8 mouse cellular contexts compared by ENCODE assay signal in the genomic region with DNA sequence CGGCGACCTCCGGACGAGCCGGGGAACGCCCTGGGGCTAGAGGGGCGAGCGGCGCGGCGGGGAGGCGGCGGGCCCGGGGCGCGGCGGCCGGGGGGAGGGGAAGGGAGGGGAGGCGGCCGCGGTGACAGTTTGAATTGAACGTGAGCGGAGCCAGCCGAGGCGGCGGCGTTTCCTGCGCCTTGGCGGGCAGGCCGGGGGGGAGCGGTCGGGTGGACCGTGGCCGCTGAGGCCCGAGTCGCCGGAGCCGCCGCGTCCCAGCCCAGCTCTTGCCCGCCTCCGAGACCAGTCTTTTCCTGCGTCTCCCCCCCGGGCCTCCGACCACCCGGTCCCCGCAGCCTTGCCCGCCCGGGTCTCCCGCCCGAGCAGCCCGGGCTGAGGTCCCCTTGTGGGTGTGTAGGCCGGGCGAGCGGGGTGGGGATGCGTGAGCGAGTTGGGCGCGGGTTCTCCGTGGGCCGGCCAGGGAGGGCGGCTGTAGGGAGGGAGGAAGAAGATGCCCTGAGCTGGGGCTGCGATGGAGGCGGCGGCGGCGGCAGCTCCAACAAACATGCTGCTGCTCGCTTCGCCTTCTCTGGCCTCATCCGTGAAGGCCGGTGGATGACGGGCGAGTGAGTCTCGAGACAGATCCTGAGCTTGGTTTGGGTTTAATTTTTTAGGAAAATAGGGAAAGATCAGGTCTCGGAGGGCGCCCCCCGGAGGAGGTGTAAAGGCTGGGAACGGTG. TPM values are rescaled to one million over a fixed set of nuclear protein-coding genes. Genes with fewer than 3 reads are reported as not detected.
DNase-seq lines count a peak whose midpoint lies in the region; ATAC-seq and TF ChIP-seq lines count a peak whose summit lies in the region.

No protein-coding gene starts in this region.

- ATAC-seq in cerebellum, adult (ENCODE audit: insufficient number of reproducible peaks, low FRiP score, low TSS enrichment) = peak; percentile 47; the same call in 1 of the 2 replicates
- peak; percentile 64 for ATAC-seq in forebrain, embryonic 13.5 days
- peak; percentile 31 for ATAC-seq in heart, postnatal 0 days (ENCODE audit: insufficient read depth, low read depth)
- peak; percentile 40 for ATAC-seq in liver, postnatal 0 days
- ATAC-seq in neural tube, embryonic 13.5 days (ENCODE audit: low read depth) = peak; percentile 62

- no peaks in the 10 kb centered on the region for H3K27me3 ChIP-seq in MEL (ENCODE audit: control insufficient read depth in 1 of 2, insufficient read depth in 2 of 2, low read length in 2 of 2)
- no peaks in the 10 kb centered on the region for H3K27me3 ChIP-seq in forebrain, embryonic 13.5 days
- H3K27me3 ChIP-seq in heart, postnatal 0 days (ENCODE audit: control insufficient read depth, insufficient read depth, low read length) = no peaks in the 10 kb centered on the region
- no peaks in the 10 kb centered on the region for H3K27me3 ChIP-seq in liver, postnatal 0 days (ENCODE audit: insufficient read depth, low read length)
- H3K27me3 ChIP-seq in neural tube, embryonic 13.5 days = no peaks in the 10 kb centered on the region

- H3K9ac ChIP-seq in MEL (ENCODE audit: control insufficient read depth, low read depth, low read length, poor library complexity, severe bottlenecking) = peak overlapping the region; percentile 97
- H3K9ac ChIP-seq in forebrain, embryonic 13.5 days = peak overlapping the region; percentile 96
- H3K9ac ChIP-seq in heart, postnatal 0 days (replicated peaks; ENCODE audit: low read depth, low read length) = peak overlapping the region; percentile 98
- H3K9ac ChIP-seq in liver, postnatal 0 days (replicated peaks) = peak overlapping the region; percentile 98
- peak overlapping the region; percentile 98 for H3K9ac ChIP-seq in neural tube, embryonic 13.5 days

- 0% methylated on average over 26 of the region's 78 CpGs for WGBS in forebrain, embryonic 13.5 days
- under 1% methylated on average over 52 of the region's 78 CpGs for WGBS in heart, postnatal 0 days
- WGBS in liver, postnatal 0 days (ENCODE audit: insufficient replicate concordance) = under 1% methylated on average over 62 of the region's 78 CpGs
- WGBS in neural tube, embryonic 13.5 days = 1% methylated on average over 47 of the region's 78 CpGs

- TF ChIP-seq EP300 in MEL (IDR thresholded peaks at IDR 0.05; ENCODE audit: low read depth in 1 of 2, low read length in 2 of 2) = no peak; a peak in 1 of 4 replicates
- no peak for TF ChIP-seq EP300 in heart, postnatal 0 days (IDR thresholded peaks at IDR 0.05; ENCODE audit: low read depth)
- TF ChIP-seq EP300 in liver, postnatal 0 days (IDR thresholded peaks at IDR 0.05; ENCODE audit: low read depth) = no peak

- H3K27ac ChIP-seq in MEL (ENCODE audit: control insufficient read depth, low read depth, low read length) = peak overlapping the region; percentile 56
- peak overlapping the region; percentile 98 for H3K27ac ChIP-seq in forebrain, embryonic 13.5 days
- H3K27ac ChIP-seq in heart, postnatal 0 days (ENCODE audit: low read depth) = peak overlapping the region; percentile 100
- H3K27ac ChIP-seq in liver, postnatal 0 days (ENCODE audit: low read depth) = peak overlapping the region; percentile 96
- H3K27ac ChIP-seq in neural tube, embryonic 13.5 days (replicated peaks) = peak overlapping the region; percentile 99

- H3K4me2 ChIP-seq in forebrain, embryonic 13.5 days = peak overlapping the region; percentile 74
- peak overlapping the region; percentile 62 for H3K4me2 ChIP-seq in heart, postnatal 0 days (ENCODE audit: low read depth, low read length)
- H3K4me2 ChIP-seq in liver, postnatal 0 days (ENCODE audit: low read depth, low read length) = peak overlapping the region; percentile 74
- peak overlapping the region; percentile 60 for H3K4me2 ChIP-seq in neural tube, embryonic 13.5 days

- no peak for TF ChIP-seq RAD21 in MEL (IDR thresholded peaks at IDR 0.05; ENCODE audit: low read depth, low read length)

- peaks cover 35% of the 10 kb centered on the region for H3K79me2 ChIP-seq in MEL (ENCODE audit: control insufficient read depth, insufficient read depth, low read length, poor library complexity)

- H3K9me3 ChIP-seq in MEL (replicated peaks; ENCODE audit: insufficient read depth, low read length) = no peaks in the 10 kb centered on the region
- no peaks in the 10 kb centered on the region for H3K9me3 ChIP-seq in forebrain, embryonic 13.5 days (replicated peaks)
- H3K9me3 ChIP-seq in heart, postnatal 0 days (replicated peaks; ENCODE audit: control insufficient read depth, low read length) = no peaks in the 10 kb centered on the region
- no peaks in the 10 kb centered on the region for H3K9me3 ChIP-seq in liver, postnatal 0 days (ENCODE audit: low read length)
- no peaks in the 10 kb centered on the region for H3K9me3 ChIP-seq in neural tube, embryonic 13.5 days

- peak; percentile 56 for DNase-seq in MEL (ENCODE audit: low read depth, low spot score)
- no peak for DNase-seq in heart, postnatal 0 days (ENCODE audit: low spot score)
- DNase-seq in kidney, postnatal 36 days = peak; percentile 56 to 85
- peak; percentile 66 for DNase-seq in liver, postnatal 0 days
- peak; percentile 85 for DNase-seq in testis, postnatal 10 days (ENCODE audit: low spot score)

- no peak for TF ChIP-seq POLR2A in MEL (IDR thresholded peaks at IDR 0.05; ENCODE audit: control insufficient read depth in 1 of 2, insufficient read depth in 1 of 2, low read depth in 1 of 2, low read length in 2 of 2, poor library complexity in 1 of 2)

- peaks cover 0 to 11% of the 10 kb centered on the region in 2 experiments; a peak in 3 of 4 replicates for H3K4me1 ChIP-seq in MEL (ENCODE audit: control insufficient read depth in 1 of 2, insufficient read depth in 2 of 2, low read length in 2 of 2)
- H3K4me1 ChIP-seq in forebrain, embryonic 13.5 days = peaks cover 33% of the 10 kb centered on the region
- peaks cover 27% of the 10 kb centered on the region for H3K4me1 ChIP-seq in heart, postnatal 0 days (ENCODE audit: control insufficient read depth, insufficient read depth)
- peaks cover 11% of the 10 kb centered on the region for H3K4me1 ChIP-seq in liver, postnatal 0 days (ENCODE audit: insufficient read depth)
- H3K4me1 ChIP-seq in neural tube, embryonic 13.5 days (replicated peaks) = peaks cover 34% of the 10 kb centered on the region

- peak in 2 of 3 experiments; percentile 40 to 54; a peak in 4 of 6 replicates for TF ChIP-seq CTCF in MEL (IDR thresholded peaks at IDR 0.05 in 2 of 3, conservative IDR thresholded peaks at IDR 0.05 in 1 of 3; ENCODE audit: control insufficient read depth in 1 of 3, insufficient read depth in 1 of 3, low read depth in 2 of 3, low read length in 3 of 3, poor library complexity in 1 of 3, severe bottlenecking in 1 of 3)
- TF ChIP-seq CTCF in heart, postnatal 0 days (IDR thresholded peaks at IDR 0.05; ENCODE audit: low read depth) = peak; percentile 33
- peak; percentile 56 for TF ChIP-seq CTCF in liver, postnatal 0 days (IDR thresholded peaks at IDR 0.05; ENCODE audit: low read depth)

- peaks cover 0 to 32% of the 10 kb centered on the region in 2 experiments; a peak in 2 of 4 replicates for H3K36me3 ChIP-seq in MEL (ENCODE audit: control insufficient read depth in 1 of 2, insufficient read depth in 2 of 2, low read length in 2 of 2)
- no peaks in the 10 kb centered on the region for H3K36me3 ChIP-seq in forebrain, embryonic 13.5 days (ENCODE audit: poor library complexity, severe bottlenecking)
- H3K36me3 ChIP-seq in heart, postnatal 0 days (replicated peaks; ENCODE audit: control insufficient read depth, insufficient read depth, low read length) = no peaks in the 10 kb centered on the region
- H3K36me3 ChIP-seq in liver, postnatal 0 days (replicated peaks; ENCODE audit: insufficient read depth, low read length) = no peaks in the 10 kb centered on the region
- H3K36me3 ChIP-seq in neural tube, embryonic 13.5 days = no peaks in the 10 kb centered on the region

- peak overlapping the region; percentile 59 to 95 for H3K4me3 ChIP-seq in MEL (ENCODE audit: control insufficient read depth in 1 of 2, insufficient read depth in 1 of 2, low read depth in 2 of 2, low read length in 2 of 2)
- H3K4me3 ChIP-seq in forebrain, embryonic 13.5 days = peak overlapping the region; percentile 98
- H3K4me3 ChIP-seq in heart, postnatal 0 days (ENCODE audit: low read depth, low read length) = peak overlapping the region; percentile 97
- peak overlapping the region; percentile 93 for H3K4me3 ChIP-seq in liver, postnatal 0 days (ENCODE audit: low read depth, low read length)
- H3K4me3 ChIP-seq in neural tube, embryonic 13.5 days = peak overlapping the region; percentile 99

TF ChIP-seq in MEL, 35 proteins besides CTCF, POLR2A, EP300 and RAD21 (continues in another document):
- TF ChIP-seq CHD1 (IDR thresholded peaks at IDR 0.05; ENCODE audit: low read depth, low read length) = 0 out of 2 replicates have a peak, but pooled peaks have one; percentile 74
- 0 out of 2 replicates have a peak, but pooled peaks have one; percentile 14 for TF ChIP-seq NELFE (IDR thresholded peaks at IDR 0.05; ENCODE audit: low read depth, low read length)
- peak; percentile 73 for TF ChIP-seq MXI1 (IDR thresholded peaks at IDR 0.05; ENCODE audit: low read depth, low read length)
- no peak for TF ChIP-seq ZKSCAN1 (IDR thresholded peaks at IDR 0.05; ENCODE audit: low read depth, low read length)
- TF ChIP-seq MAZ (IDR thresholded peaks at IDR 0.05; ENCODE audit: low read depth, low read length) = peak; percentile 66; the same call in 1 of the 2 replicates
- TF ChIP-seq SIN3A (IDR thresholded peaks at IDR 0.05; ENCODE audit: low read length) = peak; percentile 59
- no peak for TF ChIP-seq MAFK (IDR thresholded peaks at IDR 0.05; ENCODE audit: borderline replicate concordance, low read depth, low read length)
- no peak for TF ChIP-seq TAL1 (IDR thresholded peaks at IDR 0.05; ENCODE audit: low read length)
- TF ChIP-seq HCFC1 (IDR thresholded peaks at IDR 0.05; ENCODE audit: low read depth, low read length) = 0 out of 2 replicates have a peak, but pooled peaks have one; percentile 17
- TF ChIP-seq POLR2AphosphoS2 (IDR thresholded peaks at IDR 0.05; ENCODE audit: low read length) = no peak
- TF ChIP-seq UBTF (IDR thresholded peaks at IDR 0.05; ENCODE audit: borderline replicate concordance, insufficient read depth, low read depth, low read length) = no peak
- TF ChIP-seq GATA1 (IDR thresholded peaks at IDR 0.05; ENCODE audit: low read depth, low read length) = no peak

RNA-seq across cellular contexts. Expression of a gene that starts 0.7 kb away (rescaled TPM):
- 67.0 and 75.2 TPM in 2 replicates for total RNA-seq in MEL (2012; rRNA removed)
- 100 to 1,000 TPM in 1 of 2 experiments, 10 to 100 TPM in 1; 66.7 to 254 TPM for polyA plus RNA-seq in MEL (2012; ENCODE audit: insufficient read depth in 1 of 2, insufficient read length in 2 of 2, low read depth in 1 of 2, low replicate concordance in 2 of 2, missing spikeins in 1 of 2)
- 267 and 275 TPM in 2 replicates for polyA plus RNA-seq in forebrain, embryonic 13.5 days (2015; fragmentation: Nextera tagmentation; extraction: Ambion mirVana)
- total RNA-seq in heart, postnatal 0 days (2014; rRNA removed; ENCODE audit: low replicate concordance) = 115 and 126 TPM in 2 replicates
- 215 and 224 TPM in 2 replicates for polyA plus RNA-seq in heart, postnatal 0 days (2015; fragmentation: Nextera tagmentation; extraction: Ambion mirVana)
- polyA plus RNA-seq in liver, postnatal 0 days (2015; fragmentation: Nextera tagmentation; extraction: Ambion mirVana) = 77.2 and 83.6 TPM in 2 replicates
- polyA plus RNA-seq in neural tube, embryonic 13.5 days (2015; fragmentation: Nextera tagmentation; extraction: Ambion mirVana) = 284 and 297 TPM in 2 replicates
